Mouse (Mus musculus) urinary bladder, adult 2 months (tissue): ENCODE data around the gene Nat8f6. TPM values are rescaled to one million over a fixed set of nuclear protein-coding genes. Genes with fewer than 3 reads are reported as not detected.
"Not testable (repeated sequence)": the region's sequence is repeated elsewhere in the genome, so short reads cannot be mapped to it uniquely, and the experiment has no call there.

Source experiments
- DNase-seq: peaks from one replicate; pipeline ENCODE4 v3.0.0; 2022; ENCODE audit warnings: low spot score
- polyA plus RNA-seq: library from polyadenylated mRNA; depleted of rRNA; stranded (reverse); fragments of >200 nt; gene quantifications from 2 replicates; pipeline ENCODE4 v1.2.3, GENCODE M21; 2012

The Nat8f6 gene
- polyA plus RNA-seq, 1 experiment, result 1.2 TPM

DNA sequence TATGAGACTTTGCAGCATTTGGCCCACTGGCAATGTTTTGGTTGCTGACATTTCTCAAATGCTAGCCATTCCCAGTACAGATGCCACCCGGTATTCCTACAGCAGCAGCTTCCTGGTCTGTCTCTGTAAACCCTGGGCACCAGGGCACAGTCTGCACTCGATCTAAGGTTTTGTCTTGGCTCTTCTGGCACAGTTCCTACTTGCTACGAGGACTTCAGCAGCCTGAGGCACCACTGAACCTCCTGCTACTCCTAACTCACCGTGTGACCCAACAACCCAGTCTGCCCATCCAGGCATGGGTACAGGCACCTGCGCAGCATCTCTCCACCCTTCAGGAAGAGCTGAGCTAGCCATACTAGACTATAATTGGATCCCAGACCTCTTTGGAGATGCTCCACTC lies 15.3 kb upstream of the Nat8f6 start:
- DNase-seq, result not testable (repeated sequence)

- not testable (repeated sequence) for DNase-seq
These were observed 14.3 kb upstream of the Nat8f6 start for GRCm38 (mm10) chr6:85835104-85835503.

DNA sequence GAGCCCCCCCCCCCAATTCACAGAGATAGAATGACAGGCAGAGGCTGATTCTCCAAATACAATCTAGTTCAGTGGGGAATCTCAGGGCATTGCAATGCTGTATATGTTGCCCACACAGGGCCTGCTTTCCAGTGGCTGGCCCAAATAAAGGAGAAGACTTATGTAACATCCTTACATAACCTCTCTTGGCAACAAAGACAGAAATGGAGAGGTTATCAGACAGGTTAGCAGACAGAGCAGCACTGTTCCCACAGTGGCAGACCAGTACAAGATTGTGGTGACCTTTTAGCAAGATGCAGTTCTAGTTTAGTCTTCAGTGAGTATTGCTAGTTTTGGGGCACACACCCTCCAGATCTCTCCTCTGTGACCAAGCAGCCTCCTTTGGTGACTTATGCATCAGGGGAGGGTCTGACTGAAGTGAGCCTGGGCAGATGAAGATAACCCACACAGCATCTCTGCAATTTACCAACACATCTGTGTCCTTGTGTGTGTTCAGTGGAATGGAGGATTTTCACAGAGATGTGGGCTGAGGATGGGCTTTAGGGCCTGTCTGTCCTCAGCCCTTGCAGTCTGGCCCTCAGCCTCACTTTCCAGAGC lies 13.8 kb upstream of the Nat8f6 start:
- not testable (repeated sequence) for DNase-seq

DNA sequence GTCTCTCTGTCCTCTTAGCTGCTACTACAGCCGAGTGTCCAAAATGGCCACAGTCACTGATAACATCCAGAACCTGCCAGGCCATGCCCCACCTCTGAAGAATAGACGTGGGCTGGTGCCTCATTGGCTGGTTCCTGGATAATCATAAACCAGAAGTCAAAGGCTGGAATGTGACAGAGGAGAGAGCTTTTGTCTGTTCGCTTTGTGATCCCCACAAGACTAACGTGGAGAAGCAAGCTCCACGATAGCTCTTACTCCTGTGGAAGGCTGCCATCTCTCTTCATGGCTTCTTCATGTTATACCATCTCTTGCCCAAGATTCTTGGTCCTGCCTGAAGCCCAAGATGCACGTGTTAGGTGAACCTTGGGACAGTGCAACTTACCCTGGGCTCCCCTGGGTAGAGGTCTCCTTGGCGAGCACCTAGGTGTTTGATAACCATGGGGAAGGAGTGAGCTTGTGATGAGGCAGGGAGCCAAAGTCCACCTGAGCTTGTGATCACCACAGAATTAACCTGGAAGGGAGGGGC lies 11.1 kb upstream of the Nat8f6 start, which contains the start of gene Nat8:
Nat8 (minus strand) TSS at position 287 of the 526 bp plus-strand sequence.
- DNase-seq, result no peak

DNA sequence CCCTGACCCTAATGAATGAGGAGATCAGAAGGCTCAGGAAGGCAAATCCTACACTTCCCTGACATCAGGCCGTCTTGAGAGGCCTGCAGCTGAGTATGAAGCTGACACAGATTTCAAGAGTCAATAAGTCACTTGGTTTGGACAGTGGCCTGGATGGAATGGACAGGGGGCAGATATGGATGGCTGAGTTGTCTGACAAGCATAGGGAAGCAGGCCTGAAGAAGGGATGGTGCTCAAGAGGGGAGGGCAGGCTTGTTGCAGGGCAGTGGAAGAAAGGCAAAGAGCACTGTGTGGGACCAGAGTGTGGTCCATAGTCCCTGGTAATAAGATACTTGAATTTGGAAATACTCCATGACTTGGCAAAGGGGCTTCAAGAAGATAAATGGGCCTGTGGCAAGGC lies 8.7 kb upstream of the Nat8f6 start:
- no peak for DNase-seq

- DNase-seq, result no peak
These were observed 5.1 kb upstream of the Nat8f6 start for GRCm38 (mm10) chr6:85825886-85826285.

GRCm38 (mm10) chr6:85823382-85824090 lies 2.8 kb upstream of the Nat8f6 start:
- no peak for DNase-seq

DNA sequence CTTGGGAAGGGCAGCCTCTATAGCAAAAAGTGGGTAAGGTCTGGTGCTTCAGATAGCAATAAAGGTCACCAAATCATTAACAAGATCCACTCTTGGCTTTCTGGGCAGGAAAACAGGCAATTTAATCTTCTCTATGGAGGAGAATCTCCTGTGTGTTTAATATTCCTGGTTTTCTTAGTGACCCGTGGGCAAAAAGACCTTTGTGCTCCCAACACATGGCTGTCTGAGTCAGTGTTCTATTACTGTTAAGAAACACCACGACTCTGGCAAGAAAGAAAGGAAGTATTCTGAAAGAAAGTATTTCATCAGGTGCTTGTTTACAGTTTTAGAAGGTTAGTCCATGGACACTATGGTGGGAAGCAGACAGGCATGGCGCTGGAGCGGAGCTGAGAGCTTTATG lies 1.5 kb upstream of the Nat8f6 start:
- DNase-seq, result no peak

GRCm38 (mm10) chr6:85818338-85818737 lies 2.4 kb downstream of the Nat8f6 start:
- no peak for DNase-seq

- no peak for DNase-seq
These were observed 7.4 kb downstream of the Nat8f6 start for GRCm38 (mm10) chr6:85813339-85813738.

DNA sequence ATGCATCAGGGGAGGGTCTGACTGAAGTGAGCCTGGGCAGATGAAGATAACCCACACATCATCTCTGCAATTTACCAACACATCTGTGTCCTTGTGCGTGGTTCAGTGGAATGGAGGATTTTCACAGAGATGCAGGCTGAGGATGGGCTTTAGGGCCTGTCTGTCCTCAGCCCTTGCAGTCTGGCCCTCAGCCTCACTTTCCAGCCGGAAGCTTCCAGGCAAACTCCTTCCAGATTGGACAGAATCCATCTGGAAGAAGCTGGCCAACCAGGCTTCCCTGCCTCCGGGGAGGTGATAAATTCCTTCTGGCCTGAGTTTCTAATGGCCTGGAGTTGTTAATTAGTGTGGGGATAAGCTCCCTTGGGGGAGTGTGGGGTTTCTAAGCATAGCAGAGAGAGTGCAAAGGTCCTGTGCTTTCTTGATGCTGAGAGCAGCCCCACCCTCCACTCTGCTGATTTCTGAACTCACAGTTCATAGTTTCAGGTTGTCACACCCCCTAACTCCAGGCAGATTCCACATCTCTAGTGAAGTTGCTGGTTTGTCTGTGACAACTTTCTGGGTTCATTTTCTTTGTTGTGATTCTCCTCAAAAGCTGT lies 9.7 kb downstream of the Nat8f6 start:
- DNase-seq, result not testable (repeated sequence)

DNA sequence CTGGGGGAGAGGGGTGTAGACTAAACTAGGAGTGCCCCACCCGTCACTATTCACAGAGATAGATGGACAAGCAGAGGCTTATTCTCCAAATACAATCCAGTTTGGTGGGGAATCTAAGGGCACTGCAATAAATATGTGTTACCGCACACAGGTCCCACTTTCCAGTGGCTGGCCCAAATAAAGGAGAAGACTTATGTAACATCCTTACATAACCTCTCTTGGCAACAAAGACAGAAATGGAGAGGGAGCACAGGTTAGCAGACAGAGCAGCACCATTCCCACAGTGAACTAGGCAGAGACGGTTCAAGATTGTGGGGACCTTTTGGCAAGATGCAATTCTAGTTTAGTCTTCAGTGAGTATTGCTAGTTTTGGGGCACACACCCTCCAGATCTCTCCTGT lies 10.2 kb downstream of the Nat8f6 start:
- not testable (repeated sequence) for DNase-seq

DNA sequence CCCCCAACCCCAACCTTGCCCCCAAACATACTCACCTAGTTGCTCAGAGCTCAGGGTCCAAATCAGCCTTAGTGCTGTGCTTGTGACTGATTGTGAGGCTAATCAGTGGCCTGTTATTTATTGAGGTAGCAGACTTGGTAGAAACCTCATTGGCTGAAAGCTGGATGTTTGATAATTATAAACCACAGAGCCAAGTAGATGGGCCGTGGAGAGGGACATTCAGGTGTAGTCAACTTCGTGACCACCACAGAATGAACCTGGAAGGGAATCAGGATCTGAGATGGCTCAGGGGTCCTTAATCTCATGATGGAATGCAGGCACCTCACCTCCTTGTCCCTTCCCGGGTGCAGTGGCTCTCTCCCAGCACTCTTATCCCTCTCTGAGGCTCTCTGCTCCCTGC lies 11.0 kb downstream of the Nat8f6 start:
- not testable (repeated sequence) for DNase-seq

- not testable (repeated sequence) for DNase-seq
These were observed 17.6 kb downstream of the Nat8f6 start for GRCm38 (mm10) chr6:85803180-85803579.

DNA sequence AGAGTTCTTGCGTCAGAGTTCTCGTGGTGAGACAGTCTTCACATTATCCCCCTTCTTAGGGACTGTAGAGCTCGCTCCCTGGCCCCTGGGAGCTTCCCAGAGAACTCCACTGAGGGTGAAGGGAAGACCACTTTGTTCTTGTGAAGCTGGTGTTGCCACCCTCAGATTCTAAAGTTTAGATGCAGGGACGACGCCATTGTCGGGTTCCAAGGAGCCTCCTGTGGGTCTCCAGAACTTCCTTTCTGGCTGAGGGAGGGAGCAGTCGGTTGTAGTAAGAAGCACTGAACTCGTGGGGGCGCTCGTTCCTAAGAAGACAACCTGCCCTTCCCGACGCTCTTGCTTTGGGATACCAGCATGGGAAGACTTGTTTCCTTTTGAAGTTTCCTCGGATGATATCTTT lies 55.2 kb downstream of the Nat8f6 start, which contains the start of gene Nat8f3:
Nat8f3 (minus strand) TSS at position 223 of the 400 bp plus-strand sequence.
- not testable (repeated sequence) for DNase-seq

DNA sequence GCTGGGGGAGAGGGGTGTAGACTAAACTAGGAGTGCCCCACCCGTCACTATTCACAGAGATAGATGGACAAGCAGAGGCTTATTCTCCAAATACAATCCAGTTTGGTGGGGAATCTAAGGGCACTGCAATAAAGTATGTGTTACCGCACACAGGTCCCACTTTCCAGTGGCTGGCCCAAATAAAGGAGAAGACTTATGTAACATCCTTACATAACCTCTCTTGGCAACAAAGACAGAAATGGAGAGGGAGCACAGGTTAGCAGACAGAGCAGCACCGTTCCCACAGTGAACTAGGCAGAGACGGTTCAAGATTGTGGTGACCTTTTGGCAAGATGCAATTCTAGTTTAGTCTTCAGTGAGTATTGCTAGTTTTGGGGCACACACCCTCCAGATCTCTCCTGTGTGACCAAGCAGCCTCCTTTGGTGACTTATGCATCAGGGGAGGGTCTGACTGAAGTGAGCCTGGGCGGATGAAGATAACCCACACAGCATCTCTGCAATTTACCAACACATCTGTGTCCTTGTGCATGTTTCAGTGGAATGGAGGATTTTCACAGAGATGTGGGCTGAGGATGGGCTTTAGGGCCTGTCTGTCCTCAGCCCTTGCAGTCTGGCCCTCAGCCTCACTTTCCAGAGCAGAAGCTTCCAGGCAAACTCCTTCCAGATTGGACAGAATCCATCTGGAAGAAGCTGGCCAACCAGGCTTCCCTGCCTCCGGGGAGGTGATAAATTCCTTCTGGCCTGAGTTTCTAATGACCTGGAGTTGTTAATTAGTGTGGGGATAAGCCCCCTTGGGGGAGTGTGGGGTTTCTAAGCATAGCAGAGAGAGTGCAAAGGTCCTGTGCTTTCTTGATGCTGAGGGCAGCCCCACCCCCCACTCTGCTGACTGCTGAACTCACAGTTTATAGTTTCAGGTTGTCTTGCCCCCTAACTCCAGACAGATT lies 57.4 kb downstream of the Nat8f6 start:
- DNase-seq, result not testable (repeated sequence)

DNA sequence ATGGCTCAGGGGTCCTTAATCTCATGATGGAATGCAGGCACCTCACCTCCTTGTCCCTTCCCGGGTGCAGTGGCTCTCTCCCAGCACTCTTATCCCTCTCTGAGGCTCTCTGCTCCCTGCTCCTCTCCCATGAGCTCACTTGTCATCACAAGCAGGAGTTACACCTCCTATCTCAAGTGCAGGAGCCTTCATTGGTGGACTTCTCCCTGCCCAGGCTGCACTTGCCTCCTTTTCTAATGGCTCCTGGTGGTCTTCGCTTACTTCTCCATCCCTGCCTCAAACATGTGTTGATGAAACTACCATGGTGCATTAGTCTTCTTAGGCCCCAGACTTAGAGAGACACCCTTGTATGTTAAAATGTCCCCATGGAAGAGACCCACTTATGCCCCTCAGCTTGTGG lies 58.1 kb downstream of the Nat8f6 start:
- DNase-seq, result not testable (repeated sequence)
